Mouse (Mus musculus) neural tube, embryonic 11.5 days (tissue): ENCODE data around the gene Olfr832. TPM values are rescaled to one million over a fixed set of nuclear protein-coding genes. Genes with fewer than 3 reads are reported as not detected.
"Not testable (repeated sequence)": the region's sequence is repeated elsewhere in the genome, so short reads cannot be mapped to it uniquely, and the experiment has no call there.

Experiments
- ATAC-seq: fragments of 200-750 bp; cut with Nextera tagmentation; 2 replicates; pipeline ENCODE4 v1.8.0; 2017; ENCODE audit warnings: moderate number of reproducible peaks, mild to moderate bottlenecking, moderate TSS enrichment, moderate library complexity; ENCODE audit not compliant: insufficient read depth, low FRiP score, low TSS enrichment
- DNase-seq: peaks from one replicate; pipeline ENCODE4 v3.0.0-alpha.2; 2015; ENCODE audit warnings: low spot score
- H3K27ac ChIP-seq: fragments of 300-500 bp; sonication (generic); 2 replicates; pipeline ENCODE4 v1.5.1; 2014; ENCODE audit warnings: low read depth, mild to moderate bottlenecking, low read length
- H3K27me3 ChIP-seq: fragments of 300-500 bp; sonication (generic); 2 replicates; pipeline ENCODE4 v1.6.1; 2014; ENCODE audit warnings: mild to moderate bottlenecking, low read length, mixed read lengths; ENCODE audit not compliant: control insufficient read depth, insufficient read depth
- H3K36me3 ChIP-seq: fragments of 300-500 bp; sonication (generic); 2 replicates; pipeline ENCODE4 v1.6.1; 2014; ENCODE audit warnings: mild to moderate bottlenecking, low read length, moderate library complexity, mixed read lengths; ENCODE audit not compliant: control insufficient read depth, insufficient read depth
- H3K4me1 ChIP-seq: fragments of 300-500 bp; sonication (generic); 2 replicates; pipeline ENCODE4 v1.6.1; 2014; ENCODE audit warnings: low read length, mixed read lengths; ENCODE audit not compliant: control insufficient read depth, insufficient read depth
- H3K4me2 ChIP-seq: fragments of 300-500 bp; sonication (generic); 2 replicates; pipeline ENCODE4 v1.6.1; 2014; ENCODE audit warnings: low read depth, mild to moderate bottlenecking, moderate library complexity
- H3K4me3 ChIP-seq: fragments of 300-500 bp; sonication (generic); 2 replicates; pipeline ENCODE4 v1.5.1; 2014; ENCODE audit warnings: low read depth, low read length
- H3K9ac ChIP-seq: fragments of 300-500 bp; sonication (generic); 2 replicates; pipeline ENCODE4 v1.6.1; 2014; ENCODE audit warnings: mild to moderate bottlenecking, low read length
- H3K9me3 ChIP-seq: fragments of 300-500 bp; sonication (generic); 2 replicates; pipeline ENCODE4 v1.6.1; 2016; ENCODE audit warnings: low read length; ENCODE audit not compliant: control insufficient read depth
- WGBS: fragments of 180-500 bp; shearing (Covaris S2); extraction: QIAGEN DNeasy Blood & Tissue Kit; methylation state at CpG from one replicate; pipeline ENCODE4 v1.1.7; 2014; 5-methylcytosine and 5-hydroxymethylcytosine counted together
- polyA plus RNA-seq: library from polyadenylated mRNA; unstranded; fragments of >200 nt; fragmentation: Nextera tagmentation; extraction: Ambion mirVana; gene quantifications from 2 replicates; pipeline ENCODE4 v1.2.1, GENCODE M21; 2014

The Olfr832 gene
- not detected in 2 replicates for polyA plus RNA-seq

- H3K9me3 ChIP-seq, H3K4me1 ChIP-seq, H3K27ac ChIP-seq, DNase-seq, H3K36me3 ChIP-seq, ATAC-seq, H3K4me3 ChIP-seq, H3K9ac ChIP-seq, H3K4me2 ChIP-seq, H3K27me3 ChIP-seq: not testable (repeated sequence)
- WGBS = 77% methylated on average over 2 of the region's 2 CpGs
Measured at GRCm38 (mm10) chr9:18936822-18937221, at the start of gene Olfr832. Olfr832 (plus strand) TSS chr9:18937122.

GRCm38 (mm10) chr9:18907699-18908098 is 29.2 kb upstream of the Olfr832 start:
- not testable (repeated sequence) for H3K4me2 ChIP-seq, H3K4me3 ChIP-seq, H3K27me3 ChIP-seq, DNase-seq, H3K9ac ChIP-seq, H3K4me1 ChIP-seq, H3K36me3 ChIP-seq, H3K9me3 ChIP-seq, ATAC-seq, H3K27ac ChIP-seq
- 78% methylated on average over 2 of the region's 2 CpGs for WGBS

DNA sequence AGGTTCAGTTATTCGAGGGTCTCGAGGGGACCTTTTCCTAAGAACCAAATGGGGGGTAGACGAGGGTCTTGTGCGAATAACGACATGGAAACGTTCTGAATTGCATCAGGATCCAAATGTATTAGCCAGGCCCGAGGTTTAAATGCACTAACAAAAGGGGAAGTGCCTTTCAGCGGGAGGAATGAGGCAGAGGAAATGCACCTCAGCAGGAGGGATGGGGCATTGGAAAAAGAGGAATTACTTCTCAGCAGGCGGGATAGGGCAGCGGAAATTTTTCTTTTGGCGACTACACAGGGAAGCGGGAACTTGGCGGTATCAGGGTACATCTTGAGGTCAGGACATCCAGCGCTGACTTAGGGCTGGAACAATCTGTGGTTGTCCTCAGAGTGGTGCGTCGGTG is 9.0 kb upstream of the Olfr832 start:
- H3K27ac ChIP-seq, H3K4me3 ChIP-seq, H3K36me3 ChIP-seq, H3K27me3 ChIP-seq, H3K9ac ChIP-seq, DNase-seq, ATAC-seq, H3K4me2 ChIP-seq, H3K9me3 ChIP-seq, H3K4me1 ChIP-seq: not testable (repeated sequence)
- 84% methylated on average over 13 of the region's 16 CpGs for WGBS

- DNase-seq (no peak), ATAC-seq (no peak)
- H3K9me3 ChIP-seq = no peaks in the 10 kb centered on the region
- no peak overlapping the region for H3K4me3 ChIP-seq
- no peak overlapping the region for H3K9ac ChIP-seq
- H3K36me3 ChIP-seq = no peaks in the 10 kb centered on the region
- no peaks in the 10 kb centered on the region for H3K4me1 ChIP-seq
- no peak overlapping the region for H3K27ac ChIP-seq
- H3K4me2 ChIP-seq = no peak overlapping the region
- H3K27me3 ChIP-seq = no peaks in the 10 kb centered on the region
Measured at GRCm38 (mm10) chr9:18962021-18962420, 25.1 kb downstream of the Olfr832 start.

DNA sequence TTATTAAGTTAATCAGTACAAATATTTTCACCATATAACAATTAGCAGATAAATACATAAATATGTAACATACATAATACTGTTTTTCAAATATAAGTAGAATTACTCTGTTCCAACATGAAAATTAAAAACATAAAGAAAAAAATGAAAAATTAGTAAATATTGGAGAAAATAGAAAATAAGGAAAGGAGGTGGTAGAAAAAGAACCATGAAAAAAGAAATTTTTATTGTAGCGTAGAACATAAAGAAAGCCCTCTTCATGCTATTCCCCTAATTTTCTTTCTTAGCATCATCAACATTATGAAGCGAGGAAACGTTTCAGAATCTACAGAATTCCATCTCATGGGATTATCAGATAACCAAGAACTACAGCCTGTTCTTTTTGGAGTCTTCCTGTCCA is 50.8 kb downstream of the Olfr832 start, which contains the start of gene Olfr834:
Olfr834 (plus strand) TSS at position 301 of the 400 bp plus-strand sequence.
- H3K9me3 ChIP-seq = no peaks in the 10 kb centered on the region
- H3K4me2 ChIP-seq = no peak within 1 kb of the TSS
- H3K27ac ChIP-seq = no peak within 1 kb of the TSS
- H3K36me3 ChIP-seq = no peaks in the 10 kb centered on the region
- DNase-seq (no peak), ATAC-seq (no peak)
- H3K4me1 ChIP-seq = no peaks in the 10 kb centered on the region
- H3K27me3 ChIP-seq = no peaks in the 10 kb centered on the region
- H3K4me3 ChIP-seq = no peak within 1 kb of the TSS
- WGBS = 91% methylated on average over 3 of the region's 3 CpGs
- no peak within 1 kb of the TSS for H3K9ac ChIP-seq

Other genes starting within 250 kb of the Olfr832 start
- gene Olfr24, start 173.1 kb upstream of the Olfr832 start, polyA plus RNA-seq = not detected in 2 replicates
- not detected in 2 replicates for gene Olfr828, start 117.6 kb upstream of the Olfr832 start, polyA plus RNA-seq
- gene Olfr829, start 82.2 kb upstream of the Olfr832 start, polyA plus RNA-seq = not detected in 2 replicates
- not detected in 2 replicates for gene Olfr830, start 62.4 kb upstream of the Olfr832 start, polyA plus RNA-seq
- gene Olfr834, start 50.9 kb downstream of the Olfr832 start, polyA plus RNA-seq = not detected in 2 replicates
- gene Olfr835, start 95.6 kb downstream of the Olfr832 start, polyA plus RNA-seq = not detected in 2 replicates
- not detected in 2 replicates for gene Olfr836, start 183.3 kb downstream of the Olfr832 start, polyA plus RNA-seq
- gene Olfr837, start 199.2 kb downstream of the Olfr832 start, polyA plus RNA-seq = not detected in 2 replicates
- gene Olfr839-ps1, start 240.2 kb downstream of the Olfr832 start, polyA plus RNA-seq = not detected in 2 replicates